Mouse (Mus musculus): ENCODE results near the gene Csf3. TPM values are rescaled to one million over a fixed set of nuclear protein-coding genes. Genes with fewer than 3 reads are reported as not detected.

The Csf3 gene
- total and polyA plus RNA-seq, 3 experiments = not detected

DNA sequence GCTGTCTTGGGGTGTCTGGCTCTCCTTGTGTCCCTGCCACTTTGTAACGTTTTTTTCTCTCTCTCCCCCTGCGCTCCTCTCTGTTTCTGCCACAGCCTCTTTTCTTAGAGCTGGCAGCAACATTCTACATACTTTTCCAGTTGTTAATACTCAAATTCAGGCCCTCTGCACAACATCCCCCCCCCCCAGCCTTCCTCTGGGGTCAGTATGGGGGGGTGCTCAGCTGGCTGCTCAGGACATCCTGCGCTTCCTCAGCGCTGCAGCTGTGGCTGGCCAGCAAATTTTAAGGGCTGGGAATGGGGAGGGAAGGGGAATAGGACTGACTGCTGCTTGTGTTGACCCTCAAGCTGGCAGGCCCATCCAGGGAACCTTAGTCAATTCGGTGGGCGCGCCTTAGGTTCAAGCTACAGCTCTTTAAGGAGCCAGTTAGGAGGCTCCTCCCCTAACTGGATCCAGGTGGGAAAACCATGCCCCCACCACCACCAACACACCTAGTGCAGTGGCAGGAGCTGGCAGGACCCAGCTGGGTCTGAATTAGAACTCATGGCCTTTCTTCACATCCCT is 43.5 kb downstream of the Csf3 start:
- Histone ChIP-seq H3K27me3 (ENCODE audit: control insufficient read depth, insufficient read depth, low read length) (no peaks in the 10 kb centered on the region), H3K36me3 (ENCODE audit: control insufficient read depth, insufficient read depth, low read length) (peaks cover 5% of the 10 kb centered on the region; the same call in 1 of the 2 replicates), H3K79me2 (replicated peaks; ENCODE audit: control insufficient read depth, insufficient read depth, low read length) (peaks cover 7% of the 10 kb centered on the region; the same call in 1 of the 2 replicates), H3K4me3 (peak overlapping the region; percentile 100), H3K9ac (ENCODE audit: low read depth, low read length) (peak overlapping the region; percentile 53), H3K27ac (peak overlapping the region; percentile 100), H3K4me1 (ENCODE audit: control insufficient read depth, insufficient read depth, low read length) (peaks cover 44% of the 10 kb centered on the region)
- TF ChIP-seq POLR2A (IDR thresholded peaks at IDR 0.05; ENCODE audit: insufficient read depth, low read depth, low read length) = no peak
- TF ChIP-seq EP300 (IDR thresholded peaks at IDR 0.05; ENCODE audit: insufficient read depth, low read depth, low read length) = no peak
- no peak for TF ChIP-seq CTCF (IDR thresholded peaks at IDR 0.05)
- WGBS = 17% methylated on average over 7 of the region's 7 CpGs
- intact Hi-C loops (cut with DNase I) = no loop called here
- DNase-seq = peak; percentile 38 to 45

DNA sequence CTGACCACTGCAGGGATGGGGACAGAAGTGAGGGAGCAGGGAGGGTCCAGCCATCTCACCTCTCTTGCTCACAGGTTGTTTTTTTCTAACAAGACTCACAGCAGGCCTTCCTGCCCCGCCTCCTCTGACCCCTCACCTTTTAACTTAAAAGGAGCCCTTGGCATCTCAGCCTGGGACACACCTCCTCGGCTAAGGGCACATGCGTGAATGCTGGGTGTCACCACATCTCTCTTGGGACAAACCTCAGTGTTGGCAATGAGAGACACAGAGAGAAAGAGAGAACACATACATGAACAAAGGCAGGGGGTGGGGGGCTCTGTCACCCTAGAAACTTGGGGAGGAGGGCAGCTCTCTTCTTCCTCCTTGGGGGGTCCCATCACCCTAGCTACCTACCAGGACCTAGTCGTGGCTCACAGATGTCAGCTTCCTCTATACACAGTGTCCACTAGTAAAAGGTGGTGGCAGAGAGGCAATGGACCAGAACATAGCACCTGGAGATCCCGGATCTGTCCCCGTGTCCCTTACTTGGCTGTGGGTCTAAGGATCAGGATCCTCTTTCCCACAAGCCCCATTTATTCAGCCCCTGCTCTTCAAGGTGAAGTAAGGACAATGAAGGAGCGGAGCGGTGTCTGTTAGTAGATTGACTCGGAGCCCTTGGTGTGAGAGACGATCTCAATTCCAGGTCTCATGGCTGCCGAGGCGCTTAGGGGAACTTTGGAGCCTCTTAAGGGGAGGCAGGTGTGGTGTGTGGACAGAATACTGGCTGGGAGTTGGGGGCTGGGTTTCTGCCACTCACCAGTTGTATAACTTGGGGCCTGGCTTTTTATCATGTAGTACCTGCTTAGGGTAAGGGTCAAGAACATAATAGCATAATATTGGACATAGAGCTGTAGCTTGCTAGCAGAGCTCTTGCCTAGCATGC is 45.1 kb downstream of the Csf3 start:
- intact Hi-C loops (cut with DNase I) = no loop called here

DNA sequence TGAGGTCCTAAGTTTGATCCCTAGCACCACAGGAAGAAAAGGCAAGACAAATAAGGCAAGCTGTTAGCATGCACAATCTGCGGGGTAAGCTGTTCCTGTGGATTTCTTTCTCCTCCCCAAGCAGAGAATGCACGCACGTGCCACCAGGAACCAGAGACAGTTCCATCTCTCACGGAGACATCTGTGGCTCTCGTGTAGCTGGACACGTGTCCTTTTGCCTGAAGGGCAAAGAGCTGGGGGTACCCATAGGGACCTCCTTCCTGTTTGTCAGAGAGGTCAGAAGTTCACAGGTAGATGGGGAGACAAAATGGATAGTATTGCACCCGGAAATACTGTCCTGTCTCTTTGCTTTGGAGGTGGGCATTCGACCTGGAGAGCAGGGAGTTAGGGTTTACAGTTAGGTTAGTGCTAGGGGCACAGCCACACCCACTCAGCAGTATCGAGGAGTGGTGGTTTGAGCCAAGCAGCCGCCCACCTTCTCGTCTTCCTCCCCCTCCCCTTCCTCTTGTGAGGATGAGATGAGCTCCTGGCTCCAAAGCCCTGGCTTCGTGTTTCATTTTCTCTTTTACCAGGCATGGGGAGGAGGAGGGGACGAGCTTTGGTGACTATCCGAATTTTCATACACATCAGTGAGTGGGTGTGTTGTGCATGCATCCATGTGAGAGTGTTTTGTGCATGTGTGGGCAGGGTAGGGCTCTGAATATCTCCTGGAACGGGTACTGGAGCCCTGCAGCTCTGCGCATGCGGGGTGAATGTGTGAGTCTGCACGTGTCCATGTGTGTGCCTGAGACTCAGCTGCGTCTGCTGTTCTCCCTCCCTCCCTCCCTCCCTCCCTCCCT is 46.0 kb downstream of the Csf3 start:
- intact Hi-C loops (cut with DNase I) = no loop called here
- Histone ChIP-seq H3K36me3 (ENCODE audit: control insufficient read depth, insufficient read depth, low read length) (peaks cover 5% of the 10 kb centered on the region; the same call in 1 of the 2 replicates), H3K4me3 (0 out of 2 replicates have a peak overlapping the region, but pooled peaks have one; percentile 11), H3K27me3 (ENCODE audit: control insufficient read depth, insufficient read depth, low read length) (no peaks in the 10 kb centered on the region), H3K9ac (ENCODE audit: low read depth, low read length) (peak overlapping the region; percentile 13), H3K79me2 (replicated peaks; ENCODE audit: control insufficient read depth, insufficient read depth, low read length) (peaks cover 4% of the 10 kb centered on the region), H3K27ac (peak overlapping the region; percentile 100), H3K4me1 (ENCODE audit: control insufficient read depth, insufficient read depth, low read length) (peaks cover 50% of the 10 kb centered on the region)
- TF ChIP-seq POLR2A (IDR thresholded peaks at IDR 0.05; ENCODE audit: insufficient read depth, low read depth, low read length) (0 out of 2 replicates have a peak, but pooled peaks have one; percentile 5), EP300 (IDR thresholded peaks at IDR 0.05; ENCODE audit: insufficient read depth, low read depth, low read length) (peak; percentile 64; the same call in 1 of the 2 replicates), CTCF (IDR thresholded peaks at IDR 0.05) (no peak)
- 2% methylated on average over 19 of the region's 19 CpGs for WGBS
- peak; percentile 83 to 87 for DNase-seq

More for the DNA sequence above, 45.1 kb downstream of the Csf3 start:
- Histone ChIP-seq H3K27me3 (ENCODE audit: control insufficient read depth, insufficient read depth, low read length) (no peaks in the 10 kb centered on the region), H3K79me2 (replicated peaks; ENCODE audit: control insufficient read depth, insufficient read depth, low read length) (peaks cover 7% of the 10 kb centered on the region), H3K4me3 (no peak overlapping the region), H3K4me1 (ENCODE audit: control insufficient read depth, insufficient read depth, low read length) (peaks cover 48% of the 10 kb centered on the region), H3K36me3 (ENCODE audit: control insufficient read depth, insufficient read depth, low read length) (peaks cover 5% of the 10 kb centered on the region; the same call in 1 of the 2 replicates), H3K9ac (ENCODE audit: low read depth, low read length) (peak overlapping the region; percentile 20; the same call in 1 of the 2 replicates), H3K27ac (peak overlapping the region; percentile 100)
- 41% methylated on average over 12 of the region's 12 CpGs for WGBS
- DNase-seq = peak in 1 of 2 experiments; percentile 24
- TF ChIP-seq EP300 (IDR thresholded peaks at IDR 0.05; ENCODE audit: insufficient read depth, low read depth, low read length) (no peak), CTCF (IDR thresholded peaks at IDR 0.05) (no peak), POLR2A (IDR thresholded peaks at IDR 0.05; ENCODE audit: insufficient read depth, low read depth, low read length) (no peak)

DNA sequence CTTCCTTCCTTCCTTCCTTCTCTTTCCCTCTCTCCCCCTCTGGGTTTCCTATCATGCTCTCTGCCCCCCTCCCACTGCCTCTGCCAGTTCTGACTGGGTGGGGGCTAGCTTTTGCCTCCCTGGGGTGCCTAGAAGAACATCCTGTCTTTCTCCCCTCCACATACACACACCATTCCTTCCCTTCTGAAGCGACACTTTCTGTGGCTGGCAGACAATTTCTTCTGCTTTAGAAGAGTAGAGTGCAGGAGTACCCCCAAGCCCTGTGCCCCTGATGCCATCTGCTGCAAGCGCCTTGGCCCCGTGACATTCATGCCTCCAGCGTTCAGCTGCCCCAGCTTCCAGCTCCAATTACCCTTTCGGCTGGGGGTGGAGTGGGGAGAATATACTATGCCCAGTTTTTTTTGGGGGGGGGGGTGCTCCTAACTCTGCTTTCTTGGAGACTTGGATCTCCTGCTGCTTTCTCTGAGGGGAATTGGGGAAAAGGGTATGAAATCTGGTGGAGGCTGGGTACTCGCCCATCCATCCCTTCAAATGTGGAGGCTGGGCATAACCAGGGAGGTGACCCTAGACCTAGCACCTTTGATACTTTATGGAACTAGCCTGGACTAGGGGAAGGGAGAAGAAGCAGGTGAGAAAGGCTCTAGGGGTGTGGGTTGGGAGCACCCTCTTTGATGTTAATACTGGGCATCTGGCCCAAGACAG is 46.9 kb downstream of the Csf3 start:
- WGBS = 22% methylated on average over 6 of the region's 6 CpGs
- intact Hi-C loops (cut with DNase I) = no loop called here
- H3K27ac ChIP-seq = peak overlapping the region; percentile 77
- no peak for TF ChIP-seq EP300 (IDR thresholded peaks at IDR 0.05; ENCODE audit: insufficient read depth, low read depth, low read length)
- no peak for TF ChIP-seq POLR2A (IDR thresholded peaks at IDR 0.05; ENCODE audit: insufficient read depth, low read depth, low read length)
- TF ChIP-seq CTCF (IDR thresholded peaks at IDR 0.05) = no peak
- H3K4me3 ChIP-seq = peak overlapping the region; percentile 18; the same call in 1 of the 2 replicates
- H3K9ac ChIP-seq (ENCODE audit: low read depth, low read length) = peak overlapping the region; percentile 42
- DNase-seq = peak; percentile 38 to 39
- peaks cover 6% of the 10 kb centered on the region for H3K79me2 ChIP-seq (replicated peaks; ENCODE audit: control insufficient read depth, insufficient read depth, low read length)
- H3K4me1 ChIP-seq (ENCODE audit: control insufficient read depth, insufficient read depth, low read length) = peaks cover 56% of the 10 kb centered on the region
- H3K27me3 ChIP-seq (ENCODE audit: control insufficient read depth, insufficient read depth, low read length) = no peaks in the 10 kb centered on the region
- H3K36me3 ChIP-seq (ENCODE audit: control insufficient read depth, insufficient read depth, low read length) = peaks cover 5% of the 10 kb centered on the region; the same call in 1 of the 2 replicates
